Mouse (Mus musculus) thymus, adult 2 months (tissue): ENCODE measurements around the gene Olfr374.

Experiments used
- CTCF ChIP-seq: fragments of 200-500 bp; IDR thresholded peaks from 2 replicates; pipeline ENCODE4 v1.5.1; 2012; ENCODE audit warnings: mild to moderate bottlenecking, control low read depth, low read length, moderate library complexity, borderline replicate concordance; ENCODE audit not compliant: control insufficient read depth, poor library complexity, insufficient read depth; ENCODE audit errors: extremely low read depth
- POLR2A ChIP-seq: fragments of 200-500 bp; IDR thresholded peaks from 2 replicates; pipeline ENCODE4 v1.6.1; 2012; ENCODE audit warnings: mild to moderate bottlenecking, low read length, control low read depth, moderate library complexity; ENCODE audit not compliant: control insufficient read depth, poor library complexity, insufficient read depth; ENCODE audit errors: extremely low read depth

GRCm38 (mm10) chr8:72145511-72145910 lies 38.7 kb downstream of the Olfr374 start:
- TF ChIP-seq POLR2A: no peak
- no peak for TF ChIP-seq CTCF
